Mouse (Mus musculus) ES-E14 (cell line): ENCODE results near the gene Lmbr1l.

ENCODE experiments used
- CHD2 ChIP-seq: IDR thresholded peaks from 2 replicates; pipeline ENCODE4 v1.6.1; 2014; ENCODE audit warnings: mild to moderate bottlenecking, low read depth, low read length, inconsistent platforms
- HCFC1 ChIP-seq: IDR thresholded peaks from 2 replicates; pipeline ENCODE4 v1.6.1; 2012; ENCODE audit warnings: low read length, inconsistent platforms, borderline replicate concordance; ENCODE audit not compliant: insufficient read depth
- MAFK ChIP-seq: IDR thresholded peaks from 2 replicates; pipeline ENCODE4 v1.6.1; 2014; ENCODE audit warnings: mild to moderate bottlenecking, low read depth, low read length, inconsistent platforms; ENCODE audit not compliant: insufficient read depth
- ZNF384 ChIP-seq: IDR thresholded peaks from 2 replicates; pipeline ENCODE4 v1.6.1; 2012; ENCODE audit warnings: low read depth, low read length, inconsistent platforms

DNA sequence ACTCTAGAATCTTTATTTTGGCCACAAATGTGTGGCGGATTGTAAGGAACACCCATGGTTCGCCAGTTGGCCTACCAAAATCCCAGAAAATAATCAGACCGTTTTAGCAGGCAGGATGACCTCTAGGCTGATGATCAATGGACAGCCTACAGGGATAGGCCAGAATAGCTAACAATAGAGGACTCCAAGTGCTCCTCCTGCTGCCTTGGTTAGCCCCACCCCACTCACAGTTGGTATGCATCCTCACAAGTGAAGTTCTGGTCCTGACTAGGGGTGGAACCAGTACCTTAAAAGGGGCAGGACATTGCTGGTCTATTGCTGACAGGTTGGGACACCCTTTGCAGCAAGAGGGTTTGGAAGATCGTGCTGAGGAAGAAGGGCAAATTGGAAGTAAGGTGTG is 25.0 kb downstream of the Lmbr1l start:
- TF ChIP-seq ZNF384 (no peak), CHD2 (no peak), HCFC1 (no peak), MAFK (no peak)
